Mouse (Mus musculus) retina, embryonic 14.5 days (tissue): ENCODE measurements around the gene Mtmr3.

ENCODE experiments used
- DNase-seq: peaks from one replicate; pipeline ENCODE4 v3.0.0-alpha.2; 2015; ENCODE audit warnings: low spot score

Gene Mtmr3

GRCm38 (mm10) chr11:4518981-4519380 lies 75.7 kb downstream of the Mtmr3 start:
- no peak for DNase-seq

DNA sequence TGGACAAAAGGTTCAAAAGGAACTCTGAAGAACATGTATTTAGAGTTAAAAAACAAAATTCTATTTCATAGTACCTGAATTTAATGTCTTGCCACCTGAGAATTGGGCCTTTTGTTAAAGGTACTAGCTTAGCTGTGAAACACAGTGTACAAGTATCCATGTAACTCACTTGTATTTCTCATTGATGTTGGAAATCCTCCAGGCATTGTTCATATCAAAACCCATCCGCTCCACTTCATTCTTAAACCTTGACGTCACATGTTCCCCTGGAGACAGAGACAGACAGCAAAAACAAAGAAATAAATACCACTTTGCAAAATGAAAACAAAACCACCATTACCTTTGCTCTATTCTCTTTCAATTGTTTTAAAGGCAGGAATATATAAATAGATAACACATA lies 87.2 kb downstream of the Mtmr3 start:
- no peak for DNase-seq

GRCm38 (mm10) chr11:4506486-4506885 lies 88.2 kb downstream of the Mtmr3 start:
- no peak for DNase-seq

DNA sequence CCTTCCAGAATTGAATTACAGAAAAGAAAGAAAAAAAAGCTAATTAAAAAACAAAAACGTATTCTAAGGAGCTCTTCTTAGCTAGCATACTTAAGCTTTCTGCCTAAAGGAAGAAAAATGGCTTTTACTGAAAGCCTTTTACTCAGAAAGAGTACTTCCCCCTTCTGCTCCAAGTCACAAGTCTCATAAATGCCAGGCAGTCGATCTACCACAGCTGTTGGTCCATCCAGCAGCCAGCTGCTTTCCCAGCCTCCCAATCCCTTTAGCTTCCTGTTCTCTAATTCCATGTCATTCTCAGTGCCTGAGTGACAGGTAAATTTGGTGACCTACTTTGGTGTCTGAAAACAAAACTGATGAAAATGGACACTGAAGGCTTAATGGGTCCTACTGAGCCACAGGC lies 92.5 kb downstream of the Mtmr3 start:
- DNase-seq: no peak

- no peak for DNase-seq
These were observed 93.8 kb downstream of the Mtmr3 start for GRCm38 (mm10) chr11:4500826-4501225.

GRCm38 (mm10) chr11:4500261-4500660 lies 94.4 kb downstream of the Mtmr3 start:
- DNase-seq: no peak

GRCm38 (mm10) chr11:4499456-4499855 lies 95.2 kb downstream of the Mtmr3 start:
- DNase-seq: no peak

DNA sequence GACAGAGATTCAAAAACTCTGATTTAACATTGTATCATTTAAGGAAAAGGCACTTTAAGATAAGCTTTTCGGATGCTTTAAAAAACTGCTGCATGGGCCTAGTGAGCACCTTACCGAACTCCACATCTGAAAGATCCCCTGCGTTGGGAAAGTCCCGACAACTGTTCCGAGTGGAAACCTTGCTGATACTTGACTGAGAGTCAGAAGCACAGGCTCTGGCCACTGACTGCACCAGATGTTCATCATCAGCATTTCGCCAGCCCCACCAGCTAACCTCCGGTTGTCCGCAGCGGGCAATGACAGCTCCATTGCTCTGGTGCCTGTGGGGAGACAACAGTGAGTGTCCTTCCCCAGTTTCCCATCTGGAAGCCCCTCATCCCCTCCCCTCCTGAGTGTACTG lies 95.9 kb downstream of the Mtmr3 start:
- DNase-seq: no peak

DNA sequence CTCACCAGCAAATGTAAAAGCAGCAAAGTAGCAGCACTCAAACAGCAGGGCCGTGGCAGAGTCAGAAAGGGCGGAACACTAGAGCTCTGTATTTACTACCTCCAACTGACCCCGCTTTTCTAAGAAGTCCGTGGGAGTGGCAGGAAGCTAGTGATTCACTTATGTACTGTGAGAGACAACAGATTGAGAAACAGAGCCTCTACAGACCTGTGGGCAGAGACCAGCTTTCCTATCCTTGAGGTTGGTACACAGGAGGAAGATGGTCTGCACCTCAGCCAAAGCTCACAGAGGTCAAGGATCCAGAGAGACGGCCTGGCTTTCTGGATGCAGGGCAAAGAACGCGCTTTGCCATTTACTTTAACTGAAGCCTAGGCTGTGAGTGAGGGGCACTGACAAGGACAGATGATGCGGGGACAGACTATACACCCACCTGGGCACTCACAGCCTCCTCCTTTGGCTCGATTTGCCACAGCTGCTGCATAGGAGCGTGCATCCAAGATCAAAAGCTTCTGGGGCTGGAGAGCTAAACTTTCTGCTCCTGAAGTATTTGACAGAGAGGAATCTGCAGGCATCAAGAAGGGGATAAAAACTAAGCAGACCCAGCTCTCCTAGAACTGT lies 97.1 kb downstream of the Mtmr3 start:
- no peak for DNase-seq

- DNase-seq: no peak
These were observed 99.6 kb downstream of the Mtmr3 start for GRCm38 (mm10) chr11:4495021-4495540.

- no peak for DNase-seq
These were observed 105.5 kb downstream of the Mtmr3 start for GRCm38 (mm10) chr11:4489207-4489606.

DNA sequence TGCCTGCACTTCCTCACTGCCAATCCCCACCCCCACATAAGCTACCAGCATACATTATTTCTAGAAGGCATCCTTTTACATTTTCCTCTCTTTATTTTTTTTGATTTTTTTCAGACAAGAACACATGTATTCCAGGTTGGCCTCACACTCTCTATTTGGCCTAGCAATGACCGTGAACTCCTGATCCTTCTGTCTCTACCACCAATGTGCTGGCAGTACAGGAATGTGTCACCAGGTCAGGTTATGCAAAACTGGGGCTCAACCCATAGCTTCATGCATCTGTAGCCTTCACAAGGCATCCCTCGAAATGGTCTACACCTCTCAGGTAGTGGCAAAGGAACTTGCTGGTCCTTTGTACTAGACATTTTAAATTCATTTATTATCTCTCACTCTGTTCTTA lies 105.9 kb downstream of the Mtmr3 start:
- no peak for DNase-seq

- DNase-seq: no peak
These were observed 106.3 kb downstream of the Mtmr3 start for GRCm38 (mm10) chr11:4488367-4488766.

- no peak for DNase-seq
These were observed 107.2 kb downstream of the Mtmr3 start for GRCm38 (mm10) chr11:4487401-4487965.

GRCm38 (mm10) chr11:4484541-4484940 lies 110.1 kb downstream of the Mtmr3 start:
- DNase-seq: no peak

GRCm38 (mm10) chr11:4482641-4483040 lies 112.0 kb downstream of the Mtmr3 start:
- no peak for DNase-seq

GRCm38 (mm10) chr11:4476184-4476697 lies 118.4 kb downstream of the Mtmr3 start:
- no peak for DNase-seq

- DNase-seq: no peak
These were observed 122.0 kb downstream of the Mtmr3 start for GRCm38 (mm10) chr11:4472464-4473179.

DNA sequence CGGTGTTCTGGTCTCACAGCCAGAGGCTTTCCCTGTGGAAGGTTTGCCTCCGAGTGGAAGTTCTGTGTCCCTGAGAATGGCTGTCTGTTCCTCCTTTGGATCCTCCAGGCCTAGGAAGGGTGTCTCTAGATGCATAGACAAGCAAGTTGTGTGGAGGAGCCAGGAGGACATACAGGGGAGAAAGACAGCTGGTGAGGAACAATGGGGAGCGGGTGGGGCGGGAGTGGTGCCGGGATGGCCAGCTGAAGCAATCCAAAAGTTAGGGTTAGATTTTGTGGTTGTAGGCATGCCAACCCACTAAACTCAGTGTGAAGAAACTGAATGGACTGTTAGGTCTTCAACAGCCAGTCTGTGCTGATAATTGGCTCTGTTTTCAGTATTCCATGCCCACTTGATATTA lies 122.9 kb downstream of the Mtmr3 start:
- DNase-seq: no peak

DNA sequence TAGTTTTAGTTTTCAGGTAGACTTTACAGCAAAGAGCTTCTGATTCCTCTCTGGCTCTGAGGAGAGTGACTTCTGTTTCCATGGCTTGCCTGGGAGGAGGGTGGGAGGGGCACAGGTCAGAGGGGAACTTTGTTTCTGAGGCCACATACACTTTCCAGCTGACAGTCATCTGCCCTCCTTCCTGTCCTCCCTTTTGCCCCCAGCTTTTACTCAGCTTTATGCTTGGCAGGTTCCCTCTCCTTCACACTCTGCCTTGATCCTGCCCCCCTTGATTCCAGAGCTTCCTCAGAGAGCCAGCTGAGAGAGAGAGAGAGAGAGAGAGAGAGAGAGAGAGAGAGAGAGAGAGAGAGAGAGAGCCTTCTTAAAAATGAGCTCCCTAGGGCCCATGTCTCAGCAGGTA lies 123.4 kb downstream of the Mtmr3 start:
- DNase-seq: no peak

DNA sequence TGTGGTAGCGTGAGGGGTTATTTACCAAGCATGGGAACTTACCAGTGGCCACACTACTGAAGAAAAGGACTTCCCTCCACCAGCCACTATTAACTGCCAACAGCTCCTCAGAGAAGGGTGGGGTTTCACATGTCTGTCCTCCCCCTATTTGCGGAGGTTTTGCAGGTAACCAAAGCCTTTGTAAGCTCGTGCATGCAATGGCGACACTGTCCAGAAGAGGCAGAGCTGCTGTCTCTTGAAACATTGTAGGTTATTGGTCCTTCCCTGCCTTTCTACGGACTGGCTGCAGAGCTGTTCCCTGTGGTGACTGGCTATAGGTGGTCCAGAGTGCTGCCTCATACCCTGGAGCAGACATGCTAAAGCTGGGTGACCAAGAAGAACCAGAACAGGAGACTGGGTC lies 125.6 kb downstream of the Mtmr3 start:
- no peak for DNase-seq

DNA sequence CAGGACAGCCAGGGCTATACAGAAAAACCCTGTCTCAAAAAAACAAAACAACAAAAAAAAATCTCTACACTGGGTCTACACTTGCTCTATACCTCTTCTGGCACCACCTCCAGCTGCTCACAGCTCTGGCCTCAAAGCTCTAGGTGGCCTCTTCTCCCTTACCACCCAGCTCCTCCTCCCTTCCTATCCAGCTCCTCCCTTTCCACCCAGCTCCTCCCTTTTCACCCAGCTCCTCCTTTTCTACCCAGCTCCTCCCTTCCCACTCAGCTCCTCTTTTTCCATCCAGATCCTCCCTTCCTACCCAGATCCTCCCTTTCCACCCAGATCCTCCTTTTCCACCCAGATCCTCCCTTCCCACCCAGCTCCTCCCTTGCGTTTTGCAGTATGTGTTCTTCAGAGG lies 127.2 kb downstream of the Mtmr3 start:
- no peak for DNase-seq

GRCm38 (mm10) chr11:4466191-4466590 lies 128.5 kb downstream of the Mtmr3 start:
- no peak for DNase-seq
